Mouse (Mus musculus): ENCODE results near the gene Rgs11. TPM values are rescaled to one million over a fixed set of nuclear protein-coding genes. Genes with fewer than 3 reads are reported as not detected.

Rgs11 gene
- polyA plus RNA-seq, 1 experiment from 2014 or later, result 2.6 TPM

DNA sequence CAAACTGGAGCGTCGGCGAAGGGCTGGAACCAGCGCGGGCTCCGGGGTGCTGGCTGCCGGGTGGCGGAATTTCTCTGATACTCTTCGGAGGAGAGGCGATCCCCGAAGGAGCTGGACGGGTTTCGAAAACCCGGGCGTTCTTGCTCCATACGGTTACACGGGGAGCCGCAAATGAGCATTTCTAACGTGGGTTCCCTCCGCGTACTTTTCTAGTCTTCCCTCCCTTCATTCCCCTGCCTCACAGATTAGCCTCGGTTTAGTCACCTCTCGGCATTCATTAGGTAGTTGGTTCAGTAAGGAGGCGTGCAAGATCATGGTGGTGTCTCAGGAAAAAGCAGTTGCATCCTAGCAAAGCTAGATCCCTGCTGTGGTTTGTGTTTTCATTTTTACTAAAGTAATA, 50.6 kb downstream of the Rgs11 start:
- H3K4me1 ChIP-seq (ENCODE audit: control insufficient read depth, insufficient read depth, low read length), result peaks cover 10% of the 10 kb centered on the region; the same call in 1 of the 2 replicates
- H3K9ac ChIP-seq (replicated peaks; ENCODE audit: low read length), result peak overlapping the region; percentile 94
- peak overlapping the region; percentile 87 for H3K4me2 ChIP-seq (ENCODE audit: low read length)
- no peaks in the 10 kb centered on the region for H3K27me3 ChIP-seq (ENCODE audit: control insufficient read depth, insufficient read depth, low read length)
- H3K27ac ChIP-seq (replicated peaks; ENCODE audit: low read depth, low read length), result peak overlapping the region; percentile 96
- H3K36me3 ChIP-seq (ENCODE audit: control insufficient read depth, insufficient read depth, low read length), result peaks cover 19% of the 10 kb centered on the region
- WGBS, result 0% methylated on average over 24 of the region's 24 CpGs
- ATAC-seq (ENCODE audit: low FRiP score, low TSS enrichment) (no peak), DNase-seq (no peak)
- H3K9me3 ChIP-seq (ENCODE audit: control insufficient read depth, low read length), result no peaks in the 10 kb centered on the region
- H3K4me3 ChIP-seq (replicated peaks; ENCODE audit: low read depth, low read length), result peak overlapping the region; percentile 93

DNA sequence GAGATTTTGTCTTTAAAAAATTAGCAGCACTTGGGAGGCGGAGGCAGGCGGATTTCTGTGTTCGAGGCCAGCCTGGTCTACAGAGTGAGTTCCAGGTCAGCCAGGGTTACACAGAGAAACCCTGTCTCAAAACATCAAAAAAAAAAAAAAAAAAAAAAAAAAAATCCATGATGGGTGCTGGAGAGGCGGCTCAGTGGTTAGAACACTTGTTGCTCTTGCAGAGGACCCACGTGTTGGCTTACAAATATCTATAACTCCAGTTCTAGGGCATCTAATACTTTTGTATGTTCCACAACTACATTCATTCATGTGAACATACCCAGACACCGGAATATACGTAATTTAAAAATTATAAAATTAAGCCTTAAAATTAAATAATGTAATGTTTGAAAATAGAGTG, 52.6 kb downstream of the Rgs11 start:
- H3K4me3 ChIP-seq (replicated peaks; ENCODE audit: low read depth, low read length), result no peak overlapping the region
- H3K4me1 ChIP-seq (ENCODE audit: control insufficient read depth, insufficient read depth, low read length), result peaks cover 10% of the 10 kb centered on the region; the same call in 1 of the 2 replicates
- no peak overlapping the region for H3K27ac ChIP-seq (replicated peaks; ENCODE audit: low read depth, low read length)
- H3K27me3 ChIP-seq (ENCODE audit: control insufficient read depth, insufficient read depth, low read length), result no peaks in the 10 kb centered on the region
- H3K9ac ChIP-seq (replicated peaks; ENCODE audit: low read length), result no peak overlapping the region
- H3K9me3 ChIP-seq (ENCODE audit: control insufficient read depth, low read length), result no peaks in the 10 kb centered on the region
- ATAC-seq (ENCODE audit: low FRiP score, low TSS enrichment) (no peak), DNase-seq (no peak)
- H3K36me3 ChIP-seq (ENCODE audit: control insufficient read depth, insufficient read depth, low read length), result peaks cover 37% of the 10 kb centered on the region
- WGBS, result 93% methylated on average over 7 of the region's 7 CpGs
- no peak overlapping the region for H3K4me2 ChIP-seq (ENCODE audit: low read length)

Other genes starting within 250 kb of the Rgs11 start
- 21.1 and 25.7 TPM in 2 replicates for gene Capn15, start 217.2 kb upstream of the Rgs11 start, polyA plus RNA-seq (2014; fragmentation: Nextera tagmentation; extraction: Ambion mirVana)
- 27.4 and 28.6 TPM in 2 replicates for gene Rab11fip3, start 133.4 kb upstream of the Rgs11 start, polyA plus RNA-seq (2014; fragmentation: Nextera tagmentation; extraction: Ambion mirVana)
- 21.0 and 21.5 TPM in 2 replicates for gene Decr2, start 112.6 kb upstream of the Rgs11 start, polyA plus RNA-seq (2014; fragmentation: Nextera tagmentation; extraction: Ambion mirVana)
- 17.5 and 23.7 TPM in 2 replicates for gene Nme4, start 107.3 kb upstream of the Rgs11 start, polyA plus RNA-seq (2014; fragmentation: Nextera tagmentation; extraction: Ambion mirVana)
- 2.4 and 2.9 TPM in 2 replicates for gene Tmem8, start 89.7 kb upstream of the Rgs11 start, polyA plus RNA-seq (2014; fragmentation: Nextera tagmentation; extraction: Ambion mirVana)
- 170 and 190 TPM in 2 replicates for gene Mrpl28, start 79.5 kb upstream of the Rgs11 start, polyA plus RNA-seq (2014; fragmentation: Nextera tagmentation; extraction: Ambion mirVana)
- gene Axin1, start 64.3 kb upstream of the Rgs11 start, polyA plus RNA-seq (2014; fragmentation: Nextera tagmentation; extraction: Ambion mirVana), result 13.4 and 16.9 TPM in 2 replicates
- gene Pdia2, start 3.9 kb upstream of the Rgs11 start, polyA plus RNA-seq (2014; fragmentation: Nextera tagmentation; extraction: Ambion mirVana), result not detected in 2 replicates
- gene Arhgdig, start 4.8 kb downstream of the Rgs11 start, polyA plus RNA-seq (2014; fragmentation: Nextera tagmentation; extraction: Ambion mirVana), result 72.7 and 124 TPM in 2 replicates
- gene Fam234a, start 41.3 kb downstream of the Rgs11 start, polyA plus RNA-seq (2014; fragmentation: Nextera tagmentation; extraction: Ambion mirVana), result 22.1 and 29.1 TPM in 2 replicates
- gene Luc7l, start 49.9 kb downstream of the Rgs11 start, polyA plus RNA-seq (2014; fragmentation: Nextera tagmentation; extraction: Ambion mirVana), result 85.7 and 119 TPM in 2 replicates
- gene Neurl1b, start 211.9 kb downstream of the Rgs11 start, polyA plus RNA-seq (2014; fragmentation: Nextera tagmentation; extraction: Ambion mirVana), result 1.6 and 3.6 TPM in 2 replicates